Mouse (Mus musculus) adrenal gland, adult 10 weeks (tissue): ENCODE data around the gene Fam111a. TPM values are rescaled to one million over a fixed set of nuclear protein-coding genes. Genes with fewer than 3 reads are reported as not detected.

Source experiments
- polyA plus RNA-seq: library from polyadenylated mRNA; stranded (reverse); fragments of 350-450 nt; fragmentation: Illumina TruSeq; extraction: RNeasy Lipid Tissue Mini Kit (QIAGEN cat#74804); gene quantifications from one replicate; pipeline ENCODE4 v1.2.3, GENCODE M21; 2014; ENCODE audit warnings: low read depth, low replicate concordance

Gene Fam111a
- polyA plus RNA-seq, result 20.9 TPM

DNA sequence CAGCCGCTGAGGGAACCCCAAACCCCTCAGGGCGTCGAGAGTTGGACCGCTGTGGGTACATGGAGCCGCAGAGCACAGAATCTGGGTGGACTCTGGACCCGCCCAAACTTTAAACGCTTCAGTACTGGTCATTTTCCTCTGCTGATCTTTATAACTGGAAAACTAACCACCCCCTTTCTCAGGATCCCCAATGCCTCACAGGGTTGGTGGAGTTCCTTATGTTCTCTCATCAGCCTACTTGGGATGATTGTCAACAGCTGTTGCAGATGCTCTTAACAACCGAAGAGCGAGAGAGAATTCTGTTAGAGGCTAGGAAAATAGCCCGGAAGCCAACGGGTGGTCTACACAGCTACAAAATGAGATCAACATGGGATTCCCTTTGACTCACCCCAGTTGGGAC, at the start of gene Fam111a:
Fam111a (plus strand) TSS at position 301 of the 400 bp plus-strand sequence.

DNA sequence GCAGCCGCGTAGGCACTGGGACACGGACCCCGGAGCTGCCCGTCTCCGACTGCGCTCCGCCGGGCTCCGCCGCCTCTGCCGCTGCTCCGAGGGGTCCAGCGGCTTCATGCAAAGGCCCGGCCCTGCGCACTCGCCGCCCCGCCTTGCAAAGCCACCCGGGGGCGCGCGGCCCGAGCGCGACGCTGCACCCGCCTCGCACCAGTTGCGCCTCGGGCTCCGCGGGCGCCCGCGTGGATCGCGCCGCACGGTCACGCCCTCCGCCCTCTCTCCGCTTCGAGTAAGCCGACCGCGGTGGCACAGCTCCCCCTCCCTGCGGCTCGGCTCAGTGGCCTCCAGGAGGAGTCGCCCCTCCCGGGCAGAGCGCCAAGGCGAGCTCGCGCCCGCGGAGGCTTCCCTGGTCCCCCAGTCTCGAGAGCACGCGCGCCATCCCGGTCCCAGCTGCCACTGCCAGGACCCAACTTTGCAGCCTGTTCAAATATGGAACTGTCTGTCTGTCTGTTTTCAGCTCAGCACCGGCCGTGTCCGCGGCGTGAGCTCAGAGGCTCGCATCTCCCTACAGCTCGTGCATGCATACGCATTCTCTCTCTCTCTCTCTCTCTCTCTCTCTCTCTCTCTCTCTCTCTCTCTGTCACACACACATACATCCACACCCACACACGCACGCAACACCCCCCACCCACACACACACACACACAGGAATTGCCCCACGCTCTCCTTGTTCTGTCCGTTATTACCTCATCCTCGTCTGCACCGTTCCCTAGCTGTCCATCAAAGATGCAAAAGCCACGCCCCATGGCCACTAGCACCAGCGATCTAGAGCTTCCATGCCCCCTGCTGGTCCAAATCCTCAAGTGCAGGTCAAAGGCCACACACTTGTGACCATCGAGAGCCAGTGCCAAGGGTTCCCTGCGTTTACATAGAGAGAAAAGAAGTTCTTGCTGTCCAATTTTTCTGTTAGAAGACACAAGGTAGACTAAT, 43.9 kb upstream of the Fam111a start, which contains the start of gene Dtx4:
Dtx4 (minus strand) TSS at position 85 of the 978 bp plus-strand sequence.

DNA sequence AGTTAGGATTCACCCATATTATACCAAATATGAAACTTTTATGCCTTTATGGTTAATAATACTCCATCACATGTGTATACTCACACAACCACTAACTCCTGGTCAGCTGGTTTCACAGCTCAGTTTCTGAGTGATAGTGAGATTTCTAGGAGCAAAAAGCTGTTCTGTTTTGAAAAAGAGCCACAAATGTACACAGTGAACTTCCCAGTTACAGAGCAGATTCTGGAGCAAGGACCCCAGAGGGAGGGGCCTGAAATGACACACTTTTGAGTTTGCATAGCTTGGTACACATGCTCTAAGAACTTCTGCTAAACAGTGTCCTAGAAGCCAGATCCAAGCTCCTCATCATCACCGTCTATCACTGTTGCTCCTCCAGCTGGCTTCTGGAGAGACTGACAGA, 54.1 kb downstream of the Fam111a start, which contains the start of gene Gm4952:
Gm4952 (plus strand) TSS at position 301 of the 400 bp plus-strand sequence.

DNA sequence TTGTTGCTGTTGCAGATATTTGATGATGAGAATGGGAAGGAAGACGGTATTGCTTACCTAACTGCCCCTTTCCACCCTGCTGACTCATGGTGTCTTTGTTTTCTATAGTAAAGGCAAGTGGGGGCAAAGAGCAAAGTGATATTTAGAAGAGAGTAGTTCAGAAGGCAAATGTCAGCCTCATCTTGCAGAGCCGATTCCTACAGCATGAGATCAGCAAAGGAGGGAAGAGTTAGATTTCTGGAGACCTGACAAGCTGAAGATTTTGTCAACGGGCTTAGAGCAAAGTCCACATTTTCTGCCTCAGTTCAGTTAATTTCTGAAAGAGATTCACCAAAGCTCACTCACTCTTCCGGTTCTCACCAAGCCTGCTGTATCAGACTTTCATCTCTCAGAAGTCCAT, 87.6 kb downstream of the Fam111a start, which contains the start of gene Glyat:
Glyat (plus strand) TSS at position 133 of the 400 bp plus-strand sequence.

Other genes starting within 250 kb of the Fam111a start
- gene Olfr1436, start 246.6 kb upstream of the Fam111a start, polyA plus RNA-seq, result not detected
- not detected for gene Olfr1437, start 220.6 kb upstream of the Fam111a start, polyA plus RNA-seq
- not detected for gene Olfr1438-ps1, start 209.8 kb upstream of the Fam111a start, polyA plus RNA-seq
- not detected for gene Olfr1440, start 158.5 kb upstream of the Fam111a start, polyA plus RNA-seq
- gene Olfr1441, start 128.3 kb upstream of the Fam111a start, polyA plus RNA-seq, result not detected
- not detected for gene Pfpl, start 117.8 kb upstream of the Fam111a start, polyA plus RNA-seq
- gene Mpeg1, start 85.0 kb upstream of the Fam111a start, polyA plus RNA-seq, result 77.7 TPM
- 22.3 TPM for gene Dtx4, start 44.3 kb upstream of the Fam111a start, polyA plus RNA-seq
- gene Gm4952, start 54.2 kb downstream of the Fam111a start, polyA plus RNA-seq, result not detected
- gene Glyat, start 87.6 kb downstream of the Fam111a start, polyA plus RNA-seq, result not detected
- not detected for gene Olfr1442, start 124.7 kb downstream of the Fam111a start, polyA plus RNA-seq
- not detected for gene Olfr1443, start 132.4 kb downstream of the Fam111a start, polyA plus RNA-seq
- gene Keg1, start 150.0 kb downstream of the Fam111a start, polyA plus RNA-seq, result not detected
- gene Cntf, start 219.9 kb downstream of the Fam111a start, polyA plus RNA-seq, result 1.4 TPM